Mouse (Mus musculus) C2C12 (cell line): ENCODE data around the gene Nudt3.

ENCODE experiments used
- CEBPB ChIP-seq: IDR thresholded peaks from one replicate; pipeline ENCODE4 v1.6.1; 2011; ENCODE audit warnings: low read depth, mild to moderate bottlenecking, control low read depth, moderate library complexity
- CTCF ChIP-seq: IDR thresholded peaks from one replicate; pipeline ENCODE4 v1.5.1; 2011; ENCODE audit not compliant: control insufficient read depth, insufficient read depth, insufficient read length
- MAX ChIP-seq: IDR thresholded peaks from one replicate; pipeline ENCODE4 v1.6.1; 2011; ENCODE audit warnings: mild to moderate bottlenecking, control low read depth
- MYOG ChIP-seq: IDR thresholded peaks from one replicate; pipeline ENCODE4 v1.6.1; 2011; ENCODE audit not compliant: control insufficient read depth, insufficient read length; ENCODE audit errors: extremely low read depth
- USF1 ChIP-seq: IDR thresholded peaks from one replicate; pipeline ENCODE4 v1.6.1; 2011; ENCODE audit warnings: low read depth, mild to moderate bottlenecking, control low read depth, moderate library complexity

DNA sequence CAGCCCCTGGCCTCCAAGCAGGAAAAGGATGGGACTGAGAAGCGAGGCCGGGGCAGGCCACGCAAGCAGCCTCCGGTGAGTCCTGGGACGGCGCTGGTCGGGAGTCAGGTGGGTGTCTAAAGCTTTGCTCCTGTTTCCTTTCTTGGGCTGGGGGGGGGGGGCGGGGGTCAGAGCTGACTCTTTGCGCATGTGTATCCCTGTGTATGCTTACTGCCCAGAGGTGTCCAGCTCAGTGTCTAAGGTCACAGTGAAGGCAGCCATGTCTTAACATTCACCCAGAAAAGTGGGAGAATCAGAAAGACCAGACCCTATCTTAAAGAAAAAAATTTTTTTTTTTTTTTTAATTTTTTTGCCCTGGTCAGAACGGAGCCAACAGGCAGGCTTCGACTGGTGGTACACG, 63.7 kb downstream of the Nudt3 start:
- no peak for TF ChIP-seq CTCF
- no peak for TF ChIP-seq MAX
- TF ChIP-seq CEBPB = no peak
- TF ChIP-seq USF1 = no peak
- TF ChIP-seq MYOG = no peak
